Mouse (Mus musculus) thymus, postnatal 14 days (tissue): ENCODE measurements at regions not wholly inside any gene's neighbourhood (a gene's known extent, or its start where the extent isn't known, plus 50 kb on each side); places are given as distances from the start of the nearest gene placed in this dataset.

Experiments used
- DNase-seq: peaks from one replicate; pipeline ENCODE4 v3.0.0; 2021

GRCm38 (mm10) chr17:14610791-14611522 is 83.1 kb downstream of the Thbs2 start:
- DNase-seq, result no peak

- no peak for DNase-seq
Measured at GRCm38 (mm10) chr17:14608845-14609244, 85.2 kb downstream of the Thbs2 start.

DNA sequence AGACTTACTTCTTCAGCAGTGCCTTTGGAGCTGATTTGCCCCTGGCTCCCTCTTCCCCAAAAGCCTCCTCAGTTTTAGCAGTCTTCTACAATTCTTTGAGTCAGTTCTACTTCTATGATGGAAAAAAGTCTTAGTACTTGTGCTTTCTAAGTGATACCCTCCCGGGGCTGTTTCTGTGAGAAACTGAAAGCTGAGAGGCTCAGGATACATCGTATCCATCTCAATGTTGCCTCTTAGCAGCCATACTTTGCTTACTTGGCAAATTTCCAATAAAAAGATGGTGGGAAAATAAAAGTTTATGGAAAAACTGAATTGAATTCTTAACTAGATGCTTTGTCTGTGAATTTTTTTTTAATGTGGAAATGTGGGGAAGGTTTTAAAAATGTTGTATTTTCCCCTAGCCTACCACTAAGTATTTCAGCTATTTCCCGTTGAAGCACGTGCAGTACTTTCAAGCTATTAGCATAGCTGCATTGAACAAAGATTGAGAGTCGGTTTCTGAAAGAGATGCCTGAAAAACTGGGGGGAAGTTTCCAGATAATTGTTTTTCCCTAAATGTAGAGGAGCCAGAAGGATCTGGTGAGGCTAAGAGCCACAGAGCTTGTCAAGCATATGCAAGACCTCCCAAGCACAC is 87.6 kb downstream of the Thbs2 start:
- no peak for DNase-seq

DNA sequence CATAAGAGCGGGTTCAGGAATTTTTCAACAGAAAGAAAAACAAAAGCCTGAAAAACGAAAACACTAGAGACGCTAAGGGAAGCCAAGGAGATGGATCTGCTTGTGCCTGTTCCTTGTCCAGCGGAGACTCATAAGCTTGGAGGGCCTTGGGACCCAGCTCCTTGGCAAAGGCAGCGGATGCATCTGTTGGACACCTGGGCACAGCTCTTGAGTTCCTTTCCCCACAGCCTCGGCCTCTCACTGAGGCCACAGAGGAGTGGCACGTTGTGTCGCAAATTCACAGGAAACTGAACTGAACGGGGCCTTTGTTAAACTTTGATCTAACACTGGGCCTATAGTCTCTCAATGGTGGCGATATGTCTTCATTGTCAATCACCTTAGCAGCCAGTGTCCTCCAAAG is 94.4 kb downstream of the Thbs2 start:
- no peak for DNase-seq

- DNase-seq, result no peak
Measured at GRCm38 (mm10) chr17:14596470-14596869, 97.6 kb downstream of the Thbs2 start.

- DNase-seq, result no peak
Measured at GRCm38 (mm10) chr17:14595525-14595924, 98.5 kb downstream of the Thbs2 start.

GRCm38 (mm10) chr17:14588086-14588817 is 105.8 kb downstream of the Thbs2 start:
- no peak for DNase-seq

DNA sequence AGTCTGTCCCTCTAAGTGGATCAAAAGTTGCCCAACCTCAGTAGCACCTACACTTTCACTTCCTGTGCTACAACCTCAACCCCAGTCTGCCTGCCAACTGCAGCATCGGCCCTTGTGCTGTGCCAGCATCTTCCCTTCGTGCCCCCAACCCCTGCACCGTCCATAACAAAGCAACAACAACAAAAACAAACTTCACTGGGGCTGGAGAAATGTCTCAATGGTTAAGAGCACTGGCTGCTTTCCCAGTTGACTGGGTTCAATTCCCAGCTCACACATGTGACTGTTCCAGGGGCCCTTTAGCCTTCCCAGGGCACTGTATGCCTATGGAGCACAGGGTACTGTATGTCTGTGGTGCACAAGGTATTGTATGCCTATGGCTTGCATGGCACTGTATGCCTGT is 114.4 kb downstream of the Thbs2 start:
- no peak for DNase-seq

DNA sequence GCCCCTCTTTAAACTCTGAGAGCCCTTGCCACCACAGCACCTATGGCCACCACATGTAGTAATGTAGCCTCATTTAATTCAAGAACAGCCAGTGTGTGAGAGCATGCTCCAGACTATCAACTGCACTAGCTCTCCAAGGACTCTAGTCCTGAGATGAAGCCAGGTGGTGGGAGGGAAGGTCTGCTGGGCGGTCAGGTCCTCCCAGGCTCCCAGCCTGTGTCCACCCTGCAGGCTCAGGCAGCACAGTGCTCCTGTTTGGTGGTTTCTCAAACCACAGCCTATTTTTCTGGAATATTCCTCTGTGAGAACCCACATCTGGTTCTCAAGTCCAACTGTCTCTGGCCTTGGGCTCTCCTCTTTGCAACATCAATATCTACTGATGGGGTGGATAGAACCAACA is 115.3 kb downstream of the Thbs2 start:
- DNase-seq, result no peak

GRCm38 (mm10) chr17:14578194-14578593 is 115.8 kb downstream of the Thbs2 start:
- no peak for DNase-seq

DNA sequence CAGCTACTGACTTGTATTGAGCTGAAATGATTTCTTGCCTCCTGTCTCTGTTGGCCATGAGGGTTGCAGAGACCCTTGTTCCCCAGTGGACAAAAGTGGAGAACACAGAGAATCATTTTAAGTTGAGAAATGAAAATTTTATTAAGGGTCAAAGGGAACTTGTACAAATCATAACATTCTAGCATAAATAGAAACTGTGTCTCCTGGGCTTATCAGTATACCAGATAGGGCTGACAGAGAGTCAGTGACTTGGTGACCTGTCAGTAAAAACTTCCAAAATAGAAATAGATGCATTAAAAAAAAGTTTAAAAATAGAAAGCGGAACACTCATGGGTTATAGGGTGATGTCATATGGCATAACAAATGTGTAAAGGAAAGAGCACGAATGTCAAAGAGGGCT is 117.9 kb downstream of the Thbs2 start:
- DNase-seq, result no peak

GRCm38 (mm10) chr17:14571143-14571542 is 122.9 kb downstream of the Thbs2 start:
- DNase-seq, result no peak

GRCm38 (mm10) chr17:14570266-14570775 is 123.7 kb downstream of the Thbs2 start:
- no peak for DNase-seq

GRCm38 (mm10) chr17:14562191-14562590 is 131.8 kb downstream of the Thbs2 start:
- no peak for DNase-seq

- no peak for DNase-seq
Measured at GRCm38 (mm10) chr17:14557214-14557613, 136.8 kb downstream of the Thbs2 start.

DNA sequence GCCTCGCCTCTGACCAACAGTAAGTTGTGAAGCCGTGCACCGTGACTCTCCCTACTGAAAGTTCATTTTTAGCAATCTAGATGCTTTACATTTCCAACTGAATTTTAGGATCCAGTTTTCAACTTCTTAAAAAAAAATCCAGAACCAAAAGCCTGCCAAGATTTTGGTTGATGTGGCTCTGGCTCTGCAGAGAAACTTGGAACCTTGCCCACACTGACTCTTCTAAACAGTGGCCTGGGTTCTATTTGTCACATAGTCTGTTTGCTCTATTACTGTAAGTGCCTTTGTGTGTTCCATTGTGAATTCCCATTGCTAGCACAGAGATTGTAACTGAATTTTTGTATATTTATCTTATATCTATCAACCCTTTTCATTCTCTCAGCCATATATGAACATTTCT is 140.8 kb downstream of the Thbs2 start:
- no peak for DNase-seq

DNA sequence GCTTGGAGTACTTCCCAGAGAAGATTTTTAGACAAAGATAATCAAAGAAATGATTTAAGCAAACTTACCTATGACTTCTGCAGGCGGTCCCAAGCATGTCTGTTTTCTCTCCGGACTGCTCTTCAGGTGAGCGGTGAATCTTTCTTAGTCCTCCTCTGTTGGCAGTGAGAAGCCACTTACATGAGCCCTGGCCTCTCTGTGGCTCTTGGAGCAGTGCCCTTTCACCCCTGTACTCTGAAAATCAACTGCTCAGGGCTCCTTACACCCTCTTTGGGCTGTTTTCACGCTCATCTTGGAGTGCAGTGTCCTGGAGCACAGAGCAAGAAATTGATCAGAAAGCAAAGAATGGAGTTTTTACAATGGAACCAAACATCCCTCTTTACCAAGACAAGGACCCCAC is 142.0 kb downstream of the Thbs2 start:
- DNase-seq, result no peak

- no peak for DNase-seq
Measured at GRCm38 (mm10) chr17:14551610-14552009, 142.4 kb downstream of the Thbs2 start.

- DNase-seq, result peak; percentile 56
Measured at GRCm38 (mm10) chr17:14545822-14546473, 148.1 kb downstream of the Thbs2 start.

GRCm38 (mm10) chr17:14544343-14545002 is 149.6 kb downstream of the Thbs2 start:
- DNase-seq, result no peak

DNA sequence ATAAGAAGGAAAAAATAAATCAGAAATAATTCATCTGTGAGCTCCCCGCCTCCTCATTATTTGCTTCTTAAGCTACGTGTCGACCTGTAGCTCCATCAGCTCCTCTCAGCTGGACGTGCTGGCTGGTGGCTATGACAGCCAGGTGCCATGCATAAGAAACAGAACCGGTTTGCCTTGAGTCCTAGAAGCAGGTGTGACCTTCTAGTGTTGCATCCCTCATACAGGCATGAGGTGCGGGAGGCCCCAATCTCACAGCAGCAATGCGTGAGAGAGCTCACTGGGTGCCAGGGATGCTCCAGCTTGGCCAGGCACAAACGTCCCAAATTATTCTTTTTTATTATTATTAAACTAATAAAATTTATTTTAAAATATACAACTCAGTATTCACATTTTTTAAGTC is 153.0 kb downstream of the Thbs2 start:
- DNase-seq, result no peak

GRCm38 (mm10) chr17:14540269-14540975 is 153.6 kb downstream of the Thbs2 start:
- no peak for DNase-seq
